ENCODE assay signal across 8 mouse cellular contexts in genomic region chr11:46062993-46063731, GRCm38 (mm10). TPM values are rescaled to one million over a fixed set of nuclear protein-coding genes. Genes with fewer than 3 reads are reported as not detected.
DNase-seq lines count a peak whose midpoint lies in the region; ATAC-seq lines count a peak whose summit lies in the region.

No protein-coding gene starts in this region.

- 63% methylated on average over 9 of the region's 9 CpGs for WGBS in embryonic facial prominence, embryonic 13.5 days
- WGBS in kidney, embryonic 14.5 days: 64% methylated on average over 9 of the region's 9 CpGs
- 71% methylated on average over 9 of the region's 9 CpGs for WGBS in forebrain, embryonic 10.5 days

- intact Hi-C loops in left cerebral cortex, postnatal 25 days (cut with DNase I): no loop called here

- ATAC-seq in embryonic facial prominence, embryonic 13.5 days (ENCODE audit: insufficient number of reproducible peaks, insufficient read depth, low FRiP score, low TSS enrichment, low read depth): no peak
- no peak for ATAC-seq in kidney, embryonic 14.5 days (ENCODE audit: low FRiP score, low TSS enrichment)

- H3K36me3 ChIP-seq in embryonic facial prominence, embryonic 13.5 days: peaks cover 24% of the 10 kb centered on the region; the same call in 1 of the 2 replicates
- H3K36me3 ChIP-seq in kidney, embryonic 14.5 days (ENCODE audit: control insufficient read depth, insufficient read depth, low read length): peaks cover 5% of the 10 kb centered on the region; the same call in 1 of the 2 replicates
- no peaks in the 10 kb centered on the region; the same call in 1 of the 2 replicates for H3K36me3 ChIP-seq in forebrain, embryonic 10.5 days (replicated peaks)

- H3K9me3 ChIP-seq in embryonic facial prominence, embryonic 13.5 days: no peaks in the 10 kb centered on the region
- H3K9me3 ChIP-seq in kidney, embryonic 14.5 days (ENCODE audit: control insufficient read depth, low read length): no peaks in the 10 kb centered on the region
- no peaks in the 10 kb centered on the region for H3K9me3 ChIP-seq in forebrain, embryonic 10.5 days

- no peak overlapping the region for H3K4me3 ChIP-seq in embryonic facial prominence, embryonic 13.5 days
- H3K4me3 ChIP-seq in kidney, embryonic 14.5 days (ENCODE audit: low read length): no peak overlapping the region
- no peak overlapping the region for H3K4me3 ChIP-seq in forebrain, embryonic 10.5 days

- no peak overlapping the region for H3K4me2 ChIP-seq in embryonic facial prominence, embryonic 13.5 days
- H3K4me2 ChIP-seq in kidney, embryonic 14.5 days (replicated peaks; ENCODE audit: low read depth, low read length): no peak overlapping the region

- H3K27me3 ChIP-seq in embryonic facial prominence, embryonic 13.5 days: no peaks in the 10 kb centered on the region
- no peaks in the 10 kb centered on the region for H3K27me3 ChIP-seq in kidney, embryonic 14.5 days (ENCODE audit: control insufficient read depth, insufficient read depth, low read length)
- peaks cover 1% of the 10 kb centered on the region for H3K27me3 ChIP-seq in forebrain, embryonic 10.5 days (ENCODE audit: poor library complexity, severe bottlenecking)

- H3K9ac ChIP-seq in embryonic facial prominence, embryonic 13.5 days: no peak overlapping the region
- no peak overlapping the region for H3K9ac ChIP-seq in kidney, embryonic 14.5 days (ENCODE audit: low read depth, low read length)

- peak; percentile 41 to 46 for DNase-seq in cerebellum, postnatal 10 days
- DNase-seq in cerebellum, postnatal 4 days (ENCODE audit: low spot score in 2 of 2): no peak
- peak; percentile 60 for DNase-seq in A20 (ENCODE audit: low read depth, low spot score)
- DNase-seq in forebrain, embryonic 10.5 days (ENCODE audit: extremely low spot score, low spot score): no peak
- DNase-seq in left cerebral cortex, postnatal 25 days (ENCODE audit: low spot score in 2 of 2): no peak
- no peak for DNase-seq in urinary bladder, adult 2 months (ENCODE audit: low spot score)

- peak overlapping the region; percentile 44; the same call in 1 of the 2 replicates for H3K27ac ChIP-seq in embryonic facial prominence, embryonic 13.5 days
- H3K27ac ChIP-seq in kidney, embryonic 14.5 days (ENCODE audit: low read depth, low read length): 0 out of 2 replicates have a peak overlapping the region, but pooled peaks have one; percentile 51
- no peak overlapping the region for H3K27ac ChIP-seq in forebrain, embryonic 10.5 days

- peaks cover 19% of the 10 kb centered on the region for H3K4me1 ChIP-seq in embryonic facial prominence, embryonic 13.5 days
- H3K4me1 ChIP-seq in kidney, embryonic 14.5 days (ENCODE audit: control insufficient read depth, insufficient read depth, low read length): peaks cover 28% of the 10 kb centered on the region
- peaks cover 24% of the 10 kb centered on the region for H3K4me1 ChIP-seq in forebrain, embryonic 10.5 days

RNA-seq across cellular contexts. Expression of gene Adam19, which starts 7.4 kb away (rescaled TPM):
- polyA plus RNA-seq in embryonic facial prominence, embryonic 13.5 days (2015; fragmentation: Nextera tagmentation; extraction: Ambion mirVana): 9.7 and 10.0 TPM in 2 replicates
- 7.6 and 14.7 TPM in 2 replicates for polyA plus RNA-seq in kidney, embryonic 14.5 days (2014; fragmentation: Nextera tagmentation; extraction: Ambion mirVana)
- polyA plus RNA-seq in forebrain, embryonic 10.5 days (2016; fragmentation: Nextera tagmentation; extraction: Ambion mirVana): 10.7 TPM in 2 replicates
- 10 to 100 TPM; 23.6 to 26.8 TPM for total RNA-seq in left cerebral cortex, postnatal 25 days (2021)
- 16.5 and 18.0 TPM in 2 replicates for polyA plus RNA-seq in urinary bladder, adult 2 months (2012; rRNA removed)

RNA-seq across cellular contexts. Expression of gene Gm12166, which starts 11.0 kb away (rescaled TPM):
- polyA plus RNA-seq in embryonic facial prominence, embryonic 13.5 days (2015; fragmentation: Nextera tagmentation; extraction: Ambion mirVana): 3.1 and 5.8 TPM in 2 replicates
- 5.0 and 5.4 TPM in 2 replicates for polyA plus RNA-seq in kidney, embryonic 14.5 days (2014; fragmentation: Nextera tagmentation; extraction: Ambion mirVana)
- polyA plus RNA-seq in forebrain, embryonic 10.5 days (2016; fragmentation: Nextera tagmentation; extraction: Ambion mirVana): 2.5 and 3.8 TPM in 2 replicates
- 1 to 10 TPM; 1.2 to 2.8 TPM for total RNA-seq in left cerebral cortex, postnatal 25 days (2021)
- polyA plus RNA-seq in urinary bladder, adult 2 months (2012; rRNA removed): 9.3 and 10.6 TPM in 2 replicates

Comparison
In these comparisons a context has a peak if more than half of its experiments do, and no peak if none do; other contexts are left out.
1. DNase-seq: peak in cerebellum, postnatal 10 days (2 of 2) and A20 (single experiment); none in cerebellum, postnatal 4 days (0 of 2), forebrain, embryonic 10.5 days (single experiment), left cerebral cortex, postnatal 25 days (0 of 2) and urinary bladder, adult 2 months (single experiment).